Mouse (Mus musculus) olfactory bulb, adult 2 months (tissue): ENCODE measurements around the gene Aldh3b3.

ENCODE experiments used
- CTCF ChIP-seq: fragments of 200-500 bp; IDR thresholded peaks from 2 replicates; pipeline ENCODE4 v1.5.1; 2012; ENCODE audit warnings: low read depth, mild to moderate bottlenecking, low read length, moderate library complexity; ENCODE audit not compliant: insufficient read depth
- POLR2A ChIP-seq: fragments of 200-500 bp; IDR thresholded peaks from 2 replicates; pipeline ENCODE4 v1.6.1; 2012; ENCODE audit warnings: mild to moderate bottlenecking, low read depth, low read length, moderate library complexity; ENCODE audit not compliant: insufficient read depth

GRCm38 (mm10) chr19:3988066-3988465 is 29.6 kb downstream of the Aldh3b3 start:
- TF ChIP-seq POLR2A, result no peak
- no peak for TF ChIP-seq CTCF
